Mouse (Mus musculus) megakaryocyte-erythroid progenitor cell, adult 5-6 weeks (primary cell): ENCODE measurements around the gene Ywhah. TPM values are rescaled to one million over a fixed set of nuclear protein-coding genes. Genes with fewer than 3 reads are reported as not detected.

Source experiments
- ATAC-seq: replicated peaks from 2 replicates; pipeline ENCODE4 v1.8.0; 2016; ENCODE audit warnings: mild to moderate bottlenecking, inconsistent platforms; ENCODE audit not compliant: severe bottlenecking, poor library complexity, low FRiP score, low TSS enrichment
- total RNA-seq, 2 experiments: library from RNA; stranded (forward) in 1 of 2; stranded (reverse) in 1 of 2; fragments of 200-1000, 215-1000 nt in 1 of 2; fragments of >200 nt in 1 of 2; fragmentation: Nextera tagmentation in 1 of 2; gene quantifications; 2 replicates each; pipeline ENCODE4 v1.2.3; 2014 to 2017

The Ywhah gene
- total RNA-seq (2014; fragmentation: Nextera tagmentation), result 240 and 310 TPM in 2 replicates
- 135 and 160 TPM in 2 replicates for total RNA-seq (2017)

DNA sequence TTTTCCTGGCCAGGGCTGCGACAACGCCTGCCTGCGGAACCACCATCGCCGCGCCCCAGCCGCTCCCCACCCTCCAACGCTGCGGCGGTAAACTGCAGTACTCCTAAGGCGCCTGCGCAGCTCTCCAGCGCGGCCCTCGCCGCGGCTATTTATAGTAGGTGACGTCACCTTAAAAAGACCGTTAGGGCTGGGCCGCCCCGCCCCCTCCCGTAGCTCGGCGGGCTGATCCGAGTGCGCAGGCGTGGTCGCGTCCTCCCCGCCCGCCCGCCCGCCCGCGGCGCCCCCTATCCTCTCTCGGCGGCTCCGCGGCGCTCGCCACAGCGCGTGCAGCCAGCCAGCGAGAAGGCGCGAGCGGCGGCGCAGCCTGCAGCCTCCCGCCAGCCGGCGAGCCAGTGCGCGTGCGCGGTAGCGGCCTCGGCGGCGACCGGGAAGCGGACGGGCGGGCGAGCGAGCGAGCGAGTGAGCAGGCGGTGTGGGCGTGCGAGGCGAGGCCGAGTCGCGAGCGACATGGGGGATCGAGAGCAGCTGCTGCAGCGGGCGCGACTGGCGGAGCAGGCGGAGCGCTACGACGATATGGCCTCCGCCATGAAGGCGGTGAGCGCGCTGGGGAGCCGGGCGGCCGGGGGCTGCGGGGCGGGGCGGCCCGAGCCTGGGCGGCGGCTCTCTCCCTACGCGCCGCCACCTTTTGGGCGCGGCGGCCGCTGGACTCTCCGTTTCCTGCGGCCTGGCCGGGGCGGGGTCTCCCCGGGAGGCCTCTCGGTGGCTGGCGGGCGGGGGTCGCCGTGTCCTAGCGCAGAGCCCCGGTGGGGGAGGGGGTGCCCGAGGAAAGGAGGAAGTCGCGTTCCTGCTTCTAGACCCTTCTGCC is at the start of gene Ywhah:
Gene Ywhah, plus strand, starts transcription at position 256 of the 865 bp plus-strand sequence.
- ATAC-seq, result peak; percentile 89

GRCm38 (mm10) chr5:32976541-32976940 is 42.1 kb upstream of the Ywhah start:
- no peak for ATAC-seq

- no peak for ATAC-seq
Measured at GRCm38 (mm10) chr5:32977179-32977578, 41.4 kb upstream of the Ywhah start.

DNA sequence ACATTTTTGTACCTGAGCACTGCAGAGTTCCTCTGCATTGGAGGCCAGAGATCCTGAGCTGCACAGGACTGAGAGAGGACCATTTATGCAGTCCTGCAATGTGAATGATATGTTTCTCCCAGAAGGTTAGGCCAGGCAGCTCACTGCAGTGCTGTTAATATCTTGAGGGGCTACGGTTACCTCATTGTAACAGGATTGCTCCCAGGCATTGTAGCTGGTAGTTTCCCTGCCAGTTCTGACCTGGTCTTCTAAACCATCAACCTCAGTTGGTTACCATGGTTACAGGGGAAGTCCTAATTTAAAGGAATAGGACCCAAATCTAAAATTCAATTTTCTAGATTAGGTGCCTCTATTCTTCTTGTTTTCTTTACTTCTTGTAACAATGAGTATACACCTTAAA is 33.2 kb upstream of the Ywhah start:
- no peak for ATAC-seq

DNA sequence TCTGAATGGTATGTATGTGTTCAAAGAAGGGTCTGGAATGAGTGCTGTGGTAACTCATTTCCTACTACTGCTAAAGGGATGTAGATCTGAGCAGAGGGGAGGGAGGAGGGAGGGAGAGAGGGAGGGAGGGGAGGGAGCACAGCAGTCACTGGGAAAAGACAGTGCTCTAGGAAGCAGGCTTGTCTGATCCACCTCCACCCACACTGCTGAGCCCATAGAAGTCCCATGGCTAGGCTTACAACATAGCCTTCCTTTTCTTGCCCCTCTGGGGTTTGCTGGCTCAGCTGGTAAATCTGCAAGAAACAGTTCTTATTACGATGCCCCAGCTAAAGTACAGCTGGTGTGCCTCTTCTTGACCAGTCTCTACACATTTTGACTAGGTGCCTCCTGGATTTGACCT is 30.7 kb upstream of the Ywhah start:
- no peak for ATAC-seq

DNA sequence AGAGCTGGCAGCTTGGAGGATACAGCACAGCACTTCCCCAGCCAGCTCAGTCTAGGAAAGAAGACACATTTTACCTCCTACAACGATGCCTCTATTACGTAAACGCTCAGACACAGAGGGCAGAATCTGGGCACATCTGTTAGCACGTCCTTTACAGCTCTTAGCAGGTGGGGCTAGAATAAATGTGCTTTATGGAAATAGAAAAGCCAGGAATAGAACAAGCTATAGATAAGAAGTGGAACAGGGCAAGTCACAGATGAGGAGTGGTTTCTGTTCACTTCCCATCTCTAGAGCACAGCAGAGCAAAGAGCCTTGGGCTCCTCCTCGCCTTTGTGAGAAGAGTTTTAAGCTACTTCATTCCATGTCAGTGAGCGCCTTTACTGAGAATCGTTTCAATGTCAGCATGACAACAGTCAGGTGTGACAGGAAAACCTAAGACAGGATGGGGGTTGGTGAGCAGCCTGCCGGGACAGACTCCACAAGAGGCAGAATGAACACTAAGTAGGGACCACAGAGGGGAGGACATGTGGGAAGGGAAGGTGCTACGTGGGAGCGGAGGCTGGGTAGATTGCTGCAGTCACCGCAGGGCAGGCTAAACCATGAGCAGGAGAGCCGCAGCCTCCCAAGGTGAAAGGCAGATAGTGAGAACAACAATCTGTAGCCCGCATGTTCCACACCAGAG is 28.5 kb upstream of the Ywhah start:
- no peak for ATAC-seq

GRCm38 (mm10) chr5:32991152-32991551 is 27.5 kb upstream of the Ywhah start:
- no peak for ATAC-seq

- no peak for ATAC-seq
Measured at GRCm38 (mm10) chr5:32994471-32994870, 24.1 kb upstream of the Ywhah start.

DNA sequence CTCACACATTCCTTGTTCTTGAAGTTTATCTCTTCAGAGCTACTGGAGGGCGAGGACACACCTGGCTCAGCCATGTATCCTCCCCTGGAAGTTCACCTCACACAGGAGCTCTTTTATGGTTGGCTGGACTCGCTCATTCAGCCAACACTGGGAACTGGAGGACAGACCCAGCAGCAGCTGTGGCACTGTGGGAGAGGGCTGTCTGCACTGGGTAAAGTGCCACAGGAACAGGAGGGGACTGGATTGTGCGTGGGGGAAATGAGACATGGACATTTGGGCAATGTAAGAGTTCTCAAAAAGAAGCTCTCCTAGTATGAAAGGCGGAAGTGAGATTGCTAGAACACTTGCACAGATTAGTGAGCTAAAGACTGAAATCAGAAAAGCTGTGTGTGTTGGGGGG is 22.9 kb upstream of the Ywhah start:
- ATAC-seq, result 0 out of 2 replicates have a peak, but pooled peaks have one; percentile 21

DNA sequence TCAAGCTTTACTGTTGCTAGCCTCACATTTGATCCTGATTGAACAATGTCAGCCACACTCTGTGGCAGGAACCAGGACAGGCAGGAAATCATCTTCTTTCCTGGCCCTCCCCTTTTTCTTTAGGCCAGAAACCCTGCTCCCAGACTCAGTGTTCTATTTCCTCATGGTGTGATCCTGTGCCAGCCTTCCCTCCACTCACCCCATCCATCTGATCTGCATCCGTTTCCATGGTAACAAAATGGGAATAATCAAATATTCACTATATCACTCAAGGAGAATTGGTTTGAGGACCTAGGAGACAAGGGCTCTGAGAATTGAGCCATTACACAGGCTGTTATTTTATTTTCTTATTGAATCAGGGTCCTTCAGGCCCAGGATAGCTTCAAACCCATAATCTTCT is 22.1 kb upstream of the Ywhah start:
- no peak for ATAC-seq

DNA sequence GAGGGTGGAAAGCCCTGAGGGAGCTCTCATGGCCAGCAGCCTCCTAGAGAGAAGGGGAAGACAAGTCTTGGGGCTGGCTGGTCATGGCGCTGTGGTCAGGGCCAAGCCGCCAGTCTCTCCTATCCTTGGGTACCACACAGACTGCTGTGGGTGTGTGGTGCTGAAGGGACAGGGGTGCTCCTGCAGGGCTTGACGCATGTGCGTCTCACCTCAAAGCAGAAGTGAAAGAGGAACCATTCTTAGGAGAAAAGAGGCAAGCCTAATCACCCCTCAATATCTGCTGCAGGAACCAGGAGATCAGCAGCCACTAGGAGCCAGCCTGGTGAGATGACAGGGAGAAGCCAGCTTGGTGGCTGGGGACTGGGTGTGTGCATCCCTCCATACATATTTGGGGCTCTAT is 20.9 kb upstream of the Ywhah start:
- ATAC-seq, result peak; percentile 54

GRCm38 (mm10) chr5:32998783-32999182 is 19.8 kb upstream of the Ywhah start:
- no peak for ATAC-seq

GRCm38 (mm10) chr5:33001111-33001510 is 17.5 kb upstream of the Ywhah start:
- ATAC-seq, result no peak

GRCm38 (mm10) chr5:33002781-33003180 is 15.8 kb upstream of the Ywhah start:
- no peak for ATAC-seq

- ATAC-seq, result no peak
Measured at GRCm38 (mm10) chr5:33003500-33003899, 15.1 kb upstream of the Ywhah start.

DNA sequence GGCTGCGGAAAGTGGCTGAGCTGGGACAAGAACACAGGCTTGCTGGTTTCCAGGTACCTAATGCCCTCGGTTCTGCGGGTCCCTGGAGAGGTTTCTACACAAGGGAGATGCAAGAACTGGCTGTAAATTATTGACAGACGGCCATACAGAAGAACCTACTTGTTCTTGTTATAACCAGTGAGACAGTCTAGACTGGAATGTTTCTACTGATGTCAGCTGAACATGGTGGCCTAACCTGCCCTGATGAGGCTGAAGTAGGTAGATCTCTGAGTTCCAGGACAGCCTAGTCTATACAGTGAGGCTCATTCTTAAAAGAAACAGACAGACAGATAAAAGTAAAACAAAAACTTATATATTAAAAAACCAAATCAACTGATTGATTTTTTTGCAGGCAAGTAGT is 14.5 kb upstream of the Ywhah start:
- ATAC-seq, result no peak

- no peak for ATAC-seq
Measured at GRCm38 (mm10) chr5:33005442-33006145, 13.0 kb upstream of the Ywhah start.

DNA sequence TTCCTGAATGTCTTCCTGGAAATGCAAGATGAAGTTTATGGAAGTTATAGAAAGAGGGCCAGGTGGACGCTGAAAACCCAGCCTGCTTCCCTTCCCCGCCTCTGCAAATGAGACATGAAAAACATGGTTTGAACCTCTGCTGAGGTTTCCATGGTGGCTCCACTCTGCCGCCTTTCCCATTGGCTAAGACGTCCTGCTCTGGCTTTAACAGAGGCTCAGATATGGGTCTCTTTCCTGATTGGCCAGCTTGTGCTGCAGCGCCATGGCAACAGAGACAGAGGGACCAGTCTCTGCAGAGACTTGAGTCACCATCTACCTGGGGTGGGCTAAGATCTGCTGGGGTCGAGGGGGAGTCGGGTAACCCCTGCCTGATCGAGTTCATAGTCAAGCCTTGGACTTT is 11.9 kb upstream of the Ywhah start:
- ATAC-seq, result no peak

DNA sequence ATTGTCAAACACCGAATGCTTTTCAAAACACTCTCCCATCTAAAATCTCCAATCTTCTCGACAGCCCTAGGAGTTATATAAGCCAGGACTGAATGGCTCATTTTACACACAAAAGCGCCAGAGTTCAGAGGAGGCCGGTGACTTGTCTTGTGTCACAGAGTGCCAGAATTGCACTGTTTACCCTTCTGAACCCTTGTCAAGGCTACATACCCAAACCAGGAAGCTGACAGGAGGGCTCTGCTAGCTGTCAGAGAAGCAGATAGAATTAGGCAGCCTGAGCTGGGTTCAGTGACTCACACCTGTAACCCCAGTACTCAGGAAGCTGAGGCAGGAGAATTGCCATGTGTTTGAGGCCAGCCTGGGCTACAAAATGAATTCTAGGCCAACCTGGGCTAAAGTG is 11.2 kb upstream of the Ywhah start:
- no peak for ATAC-seq

GRCm38 (mm10) chr5:33009301-33009700 is 9.3 kb upstream of the Ywhah start:
- no peak for ATAC-seq
